Mouse (Mus musculus) spleen, adult 18-20 months (tissue): ENCODE data around the gene H2-Ob.

Source experiments
- DNase-seq, 2 experiments: peaks; one replicate each; pipeline ENCODE4 v3.0.0; 2022; ENCODE audit warnings: mixed read lengths in 2 of 2

The H2-Ob gene

GRCm38 (mm10) chr17:34238706-34239105 is at the start of gene H2-Ob:
Gene H2-Ob (plus strand): TSS chr17:34238903.
- peak; percentile 41 to 53 for DNase-seq

- no peak for DNase-seq
Measured at GRCm38 (mm10) chr17:34188986-34189385, 49.7 kb upstream of the H2-Ob start.

GRCm38 (mm10) chr17:34192852-34193251 is 45.9 kb upstream of the H2-Ob start:
- DNase-seq, result no peak

GRCm38 (mm10) chr17:34193468-34193867 is 45.2 kb upstream of the H2-Ob start:
- DNase-seq, result no peak

- DNase-seq, result no peak
Measured at GRCm38 (mm10) chr17:34194723-34195122, 44.0 kb upstream of the H2-Ob start.

GRCm38 (mm10) chr17:34196491-34196890 is 42.2 kb upstream of the H2-Ob start:
- peak; percentile 64 to 71 for DNase-seq

GRCm38 (mm10) chr17:34196941-34197894 is 41.5 kb upstream of the H2-Ob start, which contains the start of gene Psmb8:
Gene Psmb8 (plus strand): TSS chr17:34197721.
- peak; percentile 80 to 88 for DNase-seq

- DNase-seq, result peak; percentile 76 to 81
Measured at GRCm38 (mm10) chr17:34197904-34198520, 40.7 kb upstream of the H2-Ob start.

- DNase-seq, result no peak
Measured at GRCm38 (mm10) chr17:34198521-34198912, 40.2 kb upstream of the H2-Ob start.

- no peak for DNase-seq
Measured at GRCm38 (mm10) chr17:34199050-34199619, 39.6 kb upstream of the H2-Ob start.

- DNase-seq, result no peak
Measured at GRCm38 (mm10) chr17:34200047-34200446, 38.7 kb upstream of the H2-Ob start.

GRCm38 (mm10) chr17:34200772-34201505 is 37.8 kb upstream of the H2-Ob start:
- DNase-seq, result no peak

- DNase-seq, result no peak
Measured at GRCm38 (mm10) chr17:34201506-34202055, 37.1 kb upstream of the H2-Ob start.

- DNase-seq, result no peak
Measured at GRCm38 (mm10) chr17:34202760-34203442, 35.8 kb upstream of the H2-Ob start.

- DNase-seq, result no peak
Measured at GRCm38 (mm10) chr17:34203444-34203843, 35.3 kb upstream of the H2-Ob start, which contains the start of gene Tap2. Gene Tap2 (plus strand): TSS chr17:34203527.

GRCm38 (mm10) chr17:34204303-34205010 is 34.2 kb upstream of the H2-Ob start:
- DNase-seq, result peak; percentile 88 to 94

GRCm38 (mm10) chr17:34205021-34205745 is 33.5 kb upstream of the H2-Ob start:
- DNase-seq, result no peak

- peak in 1 of 2 experiments; percentile 20 for DNase-seq
Measured at GRCm38 (mm10) chr17:34205746-34206176, 32.9 kb upstream of the H2-Ob start.

- DNase-seq, result peak in 1 of 2 experiments; percentile 2
Measured at GRCm38 (mm10) chr17:34206731-34207130, 32.0 kb upstream of the H2-Ob start.

- peak in 1 of 2 experiments; percentile 21 for DNase-seq
Measured at GRCm38 (mm10) chr17:34207456-34207855, 31.2 kb upstream of the H2-Ob start.
